Mouse (Mus musculus) MEL (cell line): Measurements from ENCODE around the gene Dync1li2. TPM values are rescaled to one million over a fixed set of nuclear protein-coding genes. Genes with fewer than 3 reads are reported as not detected.

Experiments
- DNase-seq: peaks from one replicate; pipeline ENCODE4 v3.0.0; 2011; ENCODE audit warnings: low read depth, low spot score
- H3K27ac ChIP-seq: 2 replicates; pipeline ENCODE4 v1.5.1; 2012; ENCODE audit warnings: low read depth, mild to moderate bottlenecking, control low read depth, low read length, moderate library complexity; ENCODE audit not compliant: control insufficient read depth
- H3K27me3 ChIP-seq, 2 experiments: fragments of 150-350 bp in 1 of 2; sonication (generic) in 1 of 2; 2 replicates each; pipeline ENCODE4 v1.6.1; 2012; ENCODE audit warnings: low read length in 2 of 2, mild to moderate bottlenecking in 2 of 2, improper control_type of control experiment in 1 of 2, moderate library complexity in 1 of 2; ENCODE audit not compliant: insufficient read depth in 2 of 2, control insufficient read depth in 1 of 2
- H3K36me3 ChIP-seq, 2 experiments: 2 replicates each; pipeline ENCODE4 v1.6.1; 2012 to 2014; ENCODE audit warnings: low read length in 2 of 2, improper control_type of control experiment in 1 of 2, inconsistent platforms in 1 of 2, mild to moderate bottlenecking in 1 of 2; ENCODE audit not compliant: insufficient read depth in 2 of 2, control insufficient read depth in 1 of 2
- H3K4me1 ChIP-seq, 2 experiments: fragments of 150-350 bp in 1 of 2; sonication (generic) in 1 of 2; 2 replicates each; pipeline ENCODE4 v1.6.1; 2012; ENCODE audit warnings: low read length in 2 of 2, improper control_type of control experiment in 1 of 2, mild to moderate bottlenecking in 1 of 2; ENCODE audit not compliant: insufficient read depth in 2 of 2, control insufficient read depth in 1 of 2
- H3K4me3 ChIP-seq, 2 experiments: fragments of 150-350 bp in 1 of 2; sonication (generic) in 1 of 2; 2 replicates each; pipeline ENCODE4 v1.5.1; 2012; ENCODE audit warnings: low read depth in 2 of 2, low read length in 2 of 2, mild to moderate bottlenecking in 2 of 2, moderate library complexity in 2 of 2, control low read depth in 1 of 2, improper control_type of control experiment in 1 of 2; ENCODE audit not compliant: control insufficient read depth in 1 of 2, insufficient read depth in 1 of 2
- H3K79me2 ChIP-seq: 2 replicates; pipeline ENCODE4 v1.6.1; 2012; ENCODE audit warnings: mild to moderate bottlenecking, low read length, moderate library complexity; ENCODE audit not compliant: control insufficient read depth, poor library complexity, insufficient read depth
- H3K9ac ChIP-seq: 2 replicates; pipeline ENCODE4 v1.6.1; 2012; ENCODE audit warnings: low read depth, mild to moderate bottlenecking, control low read depth, low read length, moderate library complexity; ENCODE audit not compliant: control insufficient read depth, poor library complexity, severe bottlenecking
- H3K9me3 ChIP-seq: fragments of 150-350 bp; sonication (generic); replicated peaks from 2 replicates; pipeline ENCODE4 v1.6.1; 2012; ENCODE audit warnings: mild to moderate bottlenecking, low read length, improper control_type of control experiment, moderate library complexity; ENCODE audit not compliant: insufficient read depth
- CHD1 ChIP-seq: IDR thresholded peaks from 2 replicates; pipeline ENCODE4 v1.6.1; 2012; ENCODE audit warnings: low read depth, mild to moderate bottlenecking, inconsistent platforms, low read length, improper control_type of control experiment
- CTCF ChIP-seq, 3 experiments: IDR thresholded peaks in 2 of 3; conservative IDR thresholded peaks in 1 of 3; 2 replicates each; pipeline ENCODE4 v1.5.1; 2011 to 2012; ENCODE audit warnings: low read length in 3 of 3, low read depth in 2 of 3, mild to moderate bottlenecking in 2 of 3, improper control_type of control experiment in 1 of 3, inconsistent platforms in 1 of 3, mixed read lengths in 1 of 3, moderate library complexity in 1 of 3; ENCODE audit not compliant: control insufficient read depth in 1 of 3, insufficient read depth in 1 of 3, poor library complexity in 1 of 3, severe bottlenecking in 1 of 3
- E2F4 ChIP-seq: IDR thresholded peaks from 2 replicates; pipeline ENCODE4 v1.6.1; 2011; ENCODE audit warnings: low read depth, low read length, improper control_type of control experiment, borderline replicate concordance
- ETS1 ChIP-seq: IDR thresholded peaks from 2 replicates; pipeline ENCODE4 v1.6.1; 2012; ENCODE audit warnings: low read depth, mild to moderate bottlenecking, inconsistent platforms, low read length, improper control_type of control experiment, moderate library complexity
- GATA1 ChIP-seq: IDR thresholded peaks from 2 replicates; pipeline ENCODE4 v1.6.1; 2011; ENCODE audit warnings: low read depth, low read length, improper control_type of control experiment
- MAFK ChIP-seq: IDR thresholded peaks from 2 replicates; pipeline ENCODE4 v1.6.1; 2011; ENCODE audit warnings: low read depth, mild to moderate bottlenecking, low read length, improper control_type of control experiment, borderline replicate concordance
- MAX ChIP-seq: IDR thresholded peaks from 2 replicates; pipeline ENCODE4 v1.6.1; 2011; ENCODE audit warnings: low read length, improper control_type of control experiment
- MAZ ChIP-seq: IDR thresholded peaks from 2 replicates; pipeline ENCODE4 v1.6.1; 2012; ENCODE audit warnings: low read depth, mild to moderate bottlenecking, inconsistent platforms, low read length, improper control_type of control experiment
- MEF2A ChIP-seq: IDR thresholded peaks from 2 replicates; pipeline ENCODE4 v1.6.1; 2014; ENCODE audit warnings: low read depth, mild to moderate bottlenecking, inconsistent platforms, low read length, improper control_type of control experiment; ENCODE audit not compliant: poor library complexity, insufficient replicate concordance, severe bottlenecking; ENCODE audit errors: extremely low read depth
- MXI1 ChIP-seq: IDR thresholded peaks from 2 replicates; pipeline ENCODE4 v1.6.1; 2011; ENCODE audit warnings: mild to moderate bottlenecking, low read depth, low read length, improper control_type of control experiment
- MYB ChIP-seq: IDR thresholded peaks from 2 replicates; pipeline ENCODE4 v1.6.1; 2011; ENCODE audit warnings: mild to moderate bottlenecking, low read depth, low read length, improper control_type of control experiment
- NRF1 ChIP-seq: IDR thresholded peaks from 2 replicates; pipeline ENCODE4 v1.6.1; 2014; ENCODE audit warnings: low read depth, mild to moderate bottlenecking, inconsistent platforms, low read length, improper control_type of control experiment, moderate library complexity; ENCODE audit not compliant: poor library complexity, insufficient read depth, severe bottlenecking
- POLR2A ChIP-seq, 2 experiments: IDR thresholded peaks; 2 replicates each; pipeline ENCODE4 v1.6.1; 2011 to 2012; ENCODE audit warnings: low read length in 2 of 2, mild to moderate bottlenecking in 2 of 2, control low read depth in 1 of 2, improper control_type of control experiment in 1 of 2, low read depth in 1 of 2, moderate library complexity in 1 of 2; ENCODE audit not compliant: control insufficient read depth in 1 of 2, insufficient read depth in 1 of 2, poor library complexity in 1 of 2
- POLR2AphosphoS2 ChIP-seq: IDR thresholded peaks from 2 replicates; pipeline ENCODE4 v1.6.1; 2011; ENCODE audit warnings: low read length, improper control_type of control experiment
- RCOR1 ChIP-seq: IDR thresholded peaks from 2 replicates; pipeline ENCODE4 v1.6.1; 2012; ENCODE audit warnings: low read depth, mild to moderate bottlenecking, inconsistent platforms, low read length, improper control_type of control experiment
- SIN3A ChIP-seq: IDR thresholded peaks from 2 replicates; pipeline ENCODE4 v1.6.1; 2012; ENCODE audit warnings: low read length, improper control_type of control experiment, inconsistent platforms
- UBTF ChIP-seq: IDR thresholded peaks from 2 replicates; pipeline ENCODE4 v1.6.1; 2012; ENCODE audit warnings: low read depth, mild to moderate bottlenecking, inconsistent platforms, low read length, improper control_type of control experiment, moderate library complexity, borderline replicate concordance; ENCODE audit not compliant: insufficient read depth
- USF1 ChIP-seq: IDR thresholded peaks from 2 replicates; pipeline ENCODE4 v1.6.1; 2014; ENCODE audit warnings: low read depth, mild to moderate bottlenecking, inconsistent platforms, low read length, improper control_type of control experiment, moderate library complexity
- USF2 ChIP-seq, 2 experiments: IDR thresholded peaks; 2 replicates each; pipeline ENCODE4 v1.6.1; 2011 to 2012; ENCODE audit warnings: improper control_type of control experiment in 2 of 2, low read length in 2 of 2, borderline replicate concordance in 1 of 2, inconsistent platforms in 1 of 2, low read depth in 1 of 2, mild to moderate bottlenecking in 1 of 2; ENCODE audit not compliant: insufficient read depth in 1 of 2
- ZC3H11A ChIP-seq: IDR thresholded peaks from 2 replicates; pipeline ENCODE4 v1.6.1; 2012; ENCODE audit warnings: low read depth, mild to moderate bottlenecking, inconsistent platforms, low read length, improper control_type of control experiment
- ZKSCAN1 ChIP-seq: IDR thresholded peaks from 2 replicates; pipeline ENCODE4 v1.6.1; 2012; ENCODE audit warnings: low read depth, mild to moderate bottlenecking, inconsistent platforms, low read length, improper control_type of control experiment, moderate library complexity
- ZMIZ1 ChIP-seq: IDR thresholded peaks from 2 replicates; pipeline ENCODE4 v1.6.1; 2012; ENCODE audit warnings: low read depth, mild to moderate bottlenecking, inconsistent platforms, low read length, improper control_type of control experiment, moderate library complexity
- ZNF384 ChIP-seq: IDR thresholded peaks from 2 replicates; pipeline ENCODE4 v1.6.1; 2012; ENCODE audit warnings: low read depth, mild to moderate bottlenecking, inconsistent platforms, low read length, improper control_type of control experiment
- polyA plus RNA-seq, 2 experiments: library from polyadenylated mRNA; stranded (reverse) in 1 of 2; unstranded in 1 of 2; fragments of >175 nt in 1 of 2; fragments of >200 nt in 1 of 2; gene quantifications; 2 replicates each; pipeline versions ENCODE4 v1.2.1 to v1.2.4; 2012; ENCODE audit warnings: low replicate concordance in 2 of 2, low read depth in 1 of 2; ENCODE audit not compliant: insufficient read length in 2 of 2, insufficient read depth in 1 of 2, missing spikeins in 1 of 2
- total RNA-seq: library from RNA; depleted of rRNA; stranded (reverse); fragments of 300-350 nt; gene quantifications from 2 replicates; pipeline ENCODE4 v1.2.3, GENCODE M21; 2012

Dync1li2 gene
- total and polyA plus RNA-seq, 3 experiments, result 22.4 to 23.8 TPM; not detected in 1

DNA sequence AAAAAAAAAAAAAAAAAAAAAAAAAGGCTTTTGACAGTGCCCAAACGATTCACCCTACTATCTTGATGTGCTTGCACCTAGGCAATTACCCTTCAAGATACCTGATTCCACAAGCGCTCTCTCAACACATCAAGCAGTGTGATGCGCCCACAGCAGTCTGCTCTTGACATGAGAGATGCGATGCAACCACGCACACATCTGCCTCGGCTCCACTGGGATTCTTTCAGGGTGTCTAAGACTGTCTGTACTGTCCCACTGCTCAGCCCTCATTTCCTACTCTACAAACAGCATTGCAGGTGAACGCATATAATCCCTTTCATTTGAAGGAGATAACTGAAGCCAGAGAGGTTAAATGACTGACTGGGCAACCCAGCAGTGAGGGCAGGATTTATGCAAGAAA lies 1.2 kb downstream of the Dync1li2 start:
- Histone ChIP-seq H3K4me1 (peaks cover 1 to 14% of the 10 kb centered on the region in 2 experiments), H3K79me2 (peaks cover 20% of the 10 kb centered on the region), H3K27ac (no peak overlapping the region), H3K27me3 (peaks cover 0 to 3% of the 10 kb centered on the region in 2 experiments; a peak in 2 of 4 replicates), H3K9me3 (no peaks in the 10 kb centered on the region), H3K9ac (peak overlapping the region; percentile 83), H3K4me3 (peak overlapping the region; percentile 45 to 84), H3K36me3 (peaks cover 7 to 10% of the 10 kb centered on the region in 2 experiments)
- no peak for TF ChIP-seq USF2 (IDR thresholded peaks at IDR 0.05; ENCODE audit: borderline replicate concordance in 1 of 2, insufficient read depth in 1 of 2, low read depth in 1 of 2, low read length in 2 of 2)
- no peak for TF ChIP-seq E2F4
- no peak for TF ChIP-seq ZNF384
- no peak for TF ChIP-seq MAZ
- TF ChIP-seq MXI1, result no peak
- no peak for TF ChIP-seq ETS1
- TF ChIP-seq MEF2A, result no peak
- no peak for TF ChIP-seq MAFK
- TF ChIP-seq RCOR1, result no peak
- TF ChIP-seq NRF1, result no peak
- TF ChIP-seq ZC3H11A, result no peak
- TF ChIP-seq POLR2AphosphoS2, result no peak
- no peak for TF ChIP-seq MYB
- TF ChIP-seq ZKSCAN1, result no peak
- DNase-seq, result no peak

DNA sequence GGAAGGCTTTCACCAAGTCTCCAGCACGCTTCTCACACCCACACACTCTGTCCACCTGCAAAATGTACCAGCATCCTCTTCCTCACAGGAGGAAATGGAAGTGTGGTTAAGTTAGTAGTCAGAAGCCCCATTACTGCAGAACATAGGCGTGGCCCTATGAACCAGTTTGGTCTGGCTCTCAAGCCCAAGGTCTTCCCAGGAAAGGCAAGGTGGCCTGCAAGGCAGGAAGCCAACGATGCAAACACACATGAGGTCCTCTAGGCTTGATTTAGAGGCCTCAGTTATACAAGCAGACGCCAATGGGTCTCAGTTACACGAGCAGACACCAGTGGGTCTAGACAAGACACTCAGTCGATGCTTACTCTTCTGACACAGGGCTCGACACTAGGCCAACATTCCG lies 3.4 kb downstream of the Dync1li2 start:
- Histone ChIP-seq H3K9ac (no peak overlapping the region), H3K4me3 (no peak overlapping the region), H3K4me1 (peaks cover 6 to 29% of the 10 kb centered on the region in 2 experiments), H3K36me3 (peaks cover 16 to 22% of the 10 kb centered on the region in 2 experiments), H3K79me2 (peaks cover 26% of the 10 kb centered on the region), H3K27me3 (no peaks in the 10 kb centered on the region), H3K27ac (no peak overlapping the region), H3K9me3 (no peaks in the 10 kb centered on the region)
- DNase-seq, result no peak
- TF ChIP-seq ZMIZ1 (no peak), GATA1 (no peak), MXI1 (no peak), UBTF (no peak), MAX (no peak), SIN3A (no peak), MEF2A (no peak), CTCF (IDR thresholded peaks at IDR 0.05 in 2 of 3, conservative IDR thresholded peaks at IDR 0.05 in 1 of 3; ENCODE audit: control insufficient read depth in 1 of 3, insufficient read depth in 1 of 3, low read depth in 2 of 3, low read length in 3 of 3, poor library complexity in 1 of 3, severe bottlenecking in 1 of 3) (no peak), ETS1 (no peak), POLR2AphosphoS2 (no peak), POLR2A (IDR thresholded peaks at IDR 0.05; ENCODE audit: control insufficient read depth in 1 of 2, insufficient read depth in 1 of 2, low read depth in 1 of 2, low read length in 2 of 2, poor library complexity in 1 of 2) (no peak), USF1 (no peak), CHD1 (no peak)
